Mouse (Mus musculus) ES-E14 (cell line): ENCODE results near the gene Nmrk2. TPM values are rescaled to one million over a fixed set of nuclear protein-coding genes. Genes with fewer than 3 reads are reported as not detected.
"Not testable (repeated sequence)": the region's sequence is repeated elsewhere in the genome, so short reads cannot be mapped to it uniquely, and the experiment has no call there.

Experiments
- DNase-seq: peaks from one replicate; pipeline ENCODE4 v3.0.0-alpha.2; 2013; ENCODE audit warnings: low read depth, low spot score
- H3K27ac ChIP-seq: 2 replicates; pipeline ENCODE4 v1.5.1; 2012; ENCODE audit warnings: low read depth, mild to moderate bottlenecking, low read length, moderate library complexity, mixed read lengths; ENCODE audit not compliant: poor library complexity, insufficient read depth, severe bottlenecking
- H3K36me3 ChIP-seq: 2 replicates; pipeline ENCODE4 v1.6.1; 2012; ENCODE audit warnings: mild to moderate bottlenecking, low read length, moderate library complexity, mixed read lengths; ENCODE audit not compliant: control insufficient read depth, poor library complexity, insufficient read depth, severe bottlenecking
- H3K4me1 ChIP-seq, 2 experiments: fragments of 150-350 bp in 1 of 2; sonication (generic) in 1 of 2; 2 replicates each; pipeline ENCODE4 v1.6.1; 2012; ENCODE audit warnings: low read length in 2 of 2, mild to moderate bottlenecking in 1 of 2, mixed read lengths in 1 of 2; ENCODE audit not compliant: control insufficient read depth in 2 of 2, insufficient read depth in 2 of 2, poor library complexity in 1 of 2
- H3K4me3 ChIP-seq, 2 experiments: fragments of 150-350 bp in 1 of 2; sonication (generic) in 1 of 2; 2 replicates each; pipeline ENCODE4 v1.5.1; 2012; ENCODE audit warnings: low read length in 2 of 2, low read depth in 1 of 2, mild to moderate bottlenecking in 1 of 2, mixed read lengths in 1 of 2; ENCODE audit not compliant: insufficient read depth in 1 of 2, poor library complexity in 1 of 2, severe bottlenecking in 1 of 2
- H3K9ac ChIP-seq: 2 replicates; pipeline ENCODE4 v1.6.1; 2012; ENCODE audit warnings: low read depth, mild to moderate bottlenecking, low read length, mixed read lengths; ENCODE audit not compliant: poor library complexity, insufficient read depth, severe bottlenecking
- H3K9me3 ChIP-seq: fragments of 150-350 bp; sonication (generic); 2 replicates; pipeline ENCODE4 v1.6.1; 2012; ENCODE audit warnings: low read depth, mild to moderate bottlenecking, low read length; ENCODE audit not compliant: control insufficient read depth, insufficient read depth
- CHD2 ChIP-seq: IDR thresholded peaks from 2 replicates; pipeline ENCODE4 v1.6.1; 2014; ENCODE audit warnings: mild to moderate bottlenecking, low read depth, low read length, inconsistent platforms
- HCFC1 ChIP-seq: IDR thresholded peaks from 2 replicates; pipeline ENCODE4 v1.6.1; 2012; ENCODE audit warnings: low read length, inconsistent platforms, borderline replicate concordance; ENCODE audit not compliant: insufficient read depth
- MAFK ChIP-seq: IDR thresholded peaks from 2 replicates; pipeline ENCODE4 v1.6.1; 2014; ENCODE audit warnings: mild to moderate bottlenecking, low read depth, low read length, inconsistent platforms; ENCODE audit not compliant: insufficient read depth
- ZC3H11A ChIP-seq: IDR thresholded peaks from 2 replicates; pipeline ENCODE4 v1.6.1; 2012; ENCODE audit warnings: low read depth, mild to moderate bottlenecking, inconsistent platforms, low read length, borderline replicate concordance
- ZNF384 ChIP-seq: IDR thresholded peaks from 2 replicates; pipeline ENCODE4 v1.6.1; 2012; ENCODE audit warnings: low read depth, low read length, inconsistent platforms
- in situ Hi-C, 2 experiments: fragments of 600-800 bp; cut with MboI; formaldehyde crosslinking; loops; one replicate each; pipeline ENCODE4 v1.15.1; 2025; ENCODE audit warnings: low sequenced_read_pairs in 2 of 2, inconsistent platforms in 1 of 2; ENCODE audit not compliant: unreplicated experiment in 2 of 2
- total RNA-seq: library from RNA; depleted of rRNA; stranded (reverse); fragments of 300-350 nt; gene quantifications from 2 replicates; pipeline ENCODE4 v1.2.3, GENCODE M21; 2012

The Nmrk2 gene
- total RNA-seq, 1 experiment: not detected

DNA sequence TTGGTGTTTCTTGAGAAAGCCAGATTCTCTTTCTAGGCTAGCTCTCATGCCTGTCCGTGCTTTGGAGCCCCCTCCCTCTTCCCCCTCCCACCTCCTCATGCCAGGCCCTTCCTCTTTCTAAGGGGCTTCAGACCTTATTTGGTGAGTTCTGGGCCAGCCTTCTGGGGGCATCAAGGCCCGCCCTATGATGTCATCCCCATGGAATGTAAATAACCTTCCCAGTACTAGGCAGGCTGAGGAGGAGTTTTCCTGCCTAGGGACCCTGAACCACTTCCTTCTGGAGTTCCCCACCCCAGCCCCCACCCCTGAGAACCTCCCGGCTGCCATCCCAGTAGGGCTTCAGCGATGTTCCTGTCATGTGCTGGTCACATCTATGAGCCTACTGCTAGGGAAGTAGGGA lies 17.1 kb downstream of the Nmrk2 start:
- H3K4me3 ChIP-seq: no peak overlapping the region
- peaks cover 0 to 8% of the 10 kb centered on the region in 2 experiments; a peak in 2 of 4 replicates for H3K4me1 ChIP-seq
- H3K9me3 ChIP-seq: no peaks in the 10 kb centered on the region
- no peak for DNase-seq
- peaks cover 37% of the 10 kb centered on the region for H3K36me3 ChIP-seq
- in situ Hi-C loops: no loop called here
- H3K27ac ChIP-seq: peak overlapping the region; percentile 48; the same call in 1 of the 2 replicates
- 0 out of 2 replicates have a peak overlapping the region, but pooled peaks have one; percentile 16 for H3K9ac ChIP-seq
- TF ChIP-seq ZC3H11A (no peak), MAFK (no peak), CHD2 (no peak), ZNF384 (no peak), HCFC1 (no peak)

DNA sequence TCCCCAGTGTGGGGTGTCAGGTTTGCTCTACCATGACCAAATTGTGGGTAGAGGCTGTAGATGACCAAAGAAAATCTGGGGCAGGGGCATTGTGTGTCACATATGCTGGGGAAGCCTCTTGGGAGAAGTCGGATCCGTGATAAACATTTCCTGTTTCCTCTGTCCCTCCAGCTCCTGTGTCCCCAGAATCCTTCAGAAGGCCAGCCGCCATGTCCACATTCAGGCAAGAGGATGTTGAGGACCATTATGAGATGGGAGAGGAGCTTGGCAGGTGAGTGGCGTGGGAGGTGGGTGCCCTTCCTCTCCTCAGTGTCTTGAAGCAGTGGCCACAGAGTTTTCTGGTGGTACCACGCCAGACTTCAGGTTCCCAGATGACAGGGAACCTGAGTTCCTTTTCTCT lies 18.0 kb downstream of the Nmrk2 start, which contains the start of gene 4930442H23Rik:
TSS of gene 4930442H23Rik (minus strand) at position 45 of the 400 bp plus-strand sequence.
- TF ChIP-seq ZC3H11A: no peak
- no peak for TF ChIP-seq HCFC1
- no peak for TF ChIP-seq CHD2
- TF ChIP-seq MAFK: no peak
- in situ Hi-C loops: no loop called here
- Histone ChIP-seq H3K27ac (peak within 1 kb of the TSS; percentile 91), H3K4me3 (peak within 1 kb of the TSS; percentile 58 to 85), H3K9ac (peak within 1 kb of the TSS; percentile 96), H3K4me1 (peaks cover 0 to 13% of the 10 kb centered on the region in 2 experiments; a peak in 2 of 4 replicates), H3K9me3 (no peaks in the 10 kb centered on the region), H3K36me3 (peaks cover 47% of the 10 kb centered on the region)
- no peak for DNase-seq

GRCm38 (mm10) chr10:81182336-81183333 lies 19.2 kb downstream of the Nmrk2 start, which contains the start of gene Dapk3:
Gene Dapk3, plus strand, starts transcription at chr10:81183005.
- Histone ChIP-seq H3K9me3 (no peaks in the 10 kb centered on the region), H3K4me1 (peaks cover 0 to 13% of the 10 kb centered on the region in 2 experiments; a peak in 3 of 4 replicates), H3K4me3 (peak within 1 kb of the TSS; percentile 58 to 85), H3K9ac (peak within 1 kb of the TSS; percentile 96), H3K27ac (peak within 1 kb of the TSS; percentile 91), H3K36me3 (peaks cover 59% of the 10 kb centered on the region)
- TF ChIP-seq HCFC1: peak; percentile 59; the same call in 1 of the 2 replicates
- TF ChIP-seq ZNF384: no peak
- no peak for TF ChIP-seq MAFK
- peak; percentile 85 for TF ChIP-seq CHD2
- no peak for TF ChIP-seq ZC3H11A
- DNase-seq: peak; percentile 99
- in situ Hi-C loops: no loop called here

GRCm38 (mm10) chr10:81181860-81182259 lies 20.0 kb downstream of the Nmrk2 start:
- H3K9ac ChIP-seq, in situ Hi-C loops, H3K4me3 ChIP-seq, DNase-seq, H3K9me3 ChIP-seq: not testable (repeated sequence)
- Histone ChIP-seq H3K4me1 (peaks cover 0 to 13% of the 10 kb centered on the region in 2 experiments; a peak in 3 of 4 replicates), H3K27ac (peak overlapping the region; percentile 35; the same call in 1 of the 2 replicates), H3K36me3 (peaks cover 62% of the 10 kb centered on the region)
